Mouse (Mus musculus): ENCODE results near the gene Ptp4a2. TPM values are rescaled to one million over a fixed set of nuclear protein-coding genes. Genes with fewer than 3 reads are reported as not detected.

Gene Ptp4a2
- total RNA-seq, 1 experiment from 2014 or later, result 364 TPM

DNA sequence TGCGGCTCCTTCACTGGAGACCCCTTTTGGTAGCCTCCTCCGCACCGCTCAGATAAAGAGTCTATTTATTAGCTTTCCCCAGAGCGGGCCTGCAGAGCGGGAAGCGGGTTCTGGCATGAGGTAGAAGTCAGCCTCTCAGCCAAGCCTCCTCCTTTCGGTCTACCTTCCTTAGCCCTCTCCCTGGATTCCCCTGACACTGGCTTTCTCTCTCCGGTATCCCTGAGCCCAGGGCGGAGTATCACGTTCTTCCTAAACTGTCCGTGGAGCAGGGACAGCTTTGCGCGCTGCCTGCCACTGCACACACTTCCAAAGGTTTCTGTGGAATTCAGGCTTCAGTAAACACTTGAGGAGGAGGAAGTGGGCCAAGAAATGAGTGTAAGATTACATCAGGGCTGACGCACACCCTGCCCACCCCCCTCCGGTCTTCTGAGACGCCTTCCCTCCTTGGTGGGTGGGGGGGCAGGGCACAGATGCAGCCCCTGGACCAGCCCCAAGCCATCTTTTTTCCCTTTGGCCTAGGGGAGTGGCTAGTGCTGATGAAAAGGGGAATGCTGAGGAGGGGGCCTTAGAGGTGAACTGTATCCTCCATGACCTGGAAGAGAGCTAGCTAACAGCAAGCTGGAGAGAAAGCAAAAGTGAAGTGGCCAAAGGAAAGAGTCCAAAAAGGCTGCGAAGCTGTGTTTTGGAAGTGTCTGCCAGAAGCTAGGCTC is 15.7 kb upstream of the Ptp4a2 start:
- no peak for ATAC-seq (replicated peaks; ENCODE audit: low read depth, poor library complexity, severe bottlenecking)

DNA sequence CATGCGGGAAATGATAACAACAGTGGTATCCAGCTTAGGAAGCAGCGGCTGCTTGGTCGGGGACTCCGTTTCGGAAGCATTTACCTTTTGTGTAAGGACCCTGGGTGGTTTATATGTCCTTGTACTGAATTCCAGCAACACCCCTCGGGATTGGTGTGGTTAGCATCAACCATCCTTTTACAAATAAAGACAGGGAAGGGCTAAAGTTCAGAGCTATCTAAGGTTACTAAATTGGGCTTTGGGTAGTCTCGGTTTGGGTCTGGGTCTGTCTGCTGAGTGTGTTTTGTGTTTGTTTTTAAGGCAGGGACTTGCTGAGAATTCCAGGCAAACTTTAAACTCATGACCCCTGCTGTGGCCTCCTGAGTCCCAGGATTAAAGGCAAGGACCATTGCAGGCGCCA is 15.2 kb upstream of the Ptp4a2 start:
- ATAC-seq (replicated peaks; ENCODE audit: low read depth, poor library complexity, severe bottlenecking), result no peak

DNA sequence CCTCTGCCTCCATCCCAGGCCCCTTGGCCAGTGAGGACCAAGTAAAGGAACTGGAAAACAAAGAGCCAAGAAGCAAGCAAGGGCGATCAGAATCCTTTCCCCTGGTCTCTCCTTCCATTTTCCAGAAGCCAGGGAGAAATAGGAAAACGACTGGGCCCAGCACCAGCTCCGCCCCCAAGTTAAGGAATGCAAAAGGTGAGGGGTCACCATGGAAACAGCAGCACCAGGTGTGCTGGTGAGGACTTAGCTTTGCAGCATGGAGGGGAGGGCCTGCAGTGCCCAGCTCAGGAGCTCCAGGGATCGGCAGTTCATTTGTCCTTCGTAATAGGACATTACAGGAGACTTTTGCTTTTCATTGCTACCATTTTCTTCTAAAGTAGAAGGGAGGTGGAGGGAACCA is 13.0 kb upstream of the Ptp4a2 start:
- ATAC-seq (replicated peaks; ENCODE audit: low read depth, poor library complexity, severe bottlenecking), result no peak

DNA sequence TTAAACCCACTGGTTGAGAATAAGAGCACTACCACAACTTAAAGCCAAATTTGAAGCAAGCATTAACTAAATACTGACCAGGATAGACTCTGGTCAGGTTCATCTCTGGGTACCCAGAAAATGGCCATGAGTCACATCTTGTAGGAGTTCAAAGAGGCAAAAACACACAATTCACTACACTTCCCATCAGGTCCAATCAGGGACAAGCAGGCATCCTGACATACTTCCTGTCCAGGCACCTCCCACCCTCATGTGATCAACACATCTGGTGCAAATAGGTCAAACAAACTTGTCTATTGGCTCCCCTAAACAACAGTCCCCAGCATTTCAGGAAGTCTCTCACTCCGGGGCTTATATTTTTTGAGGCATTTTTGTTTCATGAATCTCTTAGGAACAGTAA is 7.7 kb upstream of the Ptp4a2 start:
- peak; percentile 85 for ATAC-seq (replicated peaks; ENCODE audit: low read depth, poor library complexity, severe bottlenecking)

DNA sequence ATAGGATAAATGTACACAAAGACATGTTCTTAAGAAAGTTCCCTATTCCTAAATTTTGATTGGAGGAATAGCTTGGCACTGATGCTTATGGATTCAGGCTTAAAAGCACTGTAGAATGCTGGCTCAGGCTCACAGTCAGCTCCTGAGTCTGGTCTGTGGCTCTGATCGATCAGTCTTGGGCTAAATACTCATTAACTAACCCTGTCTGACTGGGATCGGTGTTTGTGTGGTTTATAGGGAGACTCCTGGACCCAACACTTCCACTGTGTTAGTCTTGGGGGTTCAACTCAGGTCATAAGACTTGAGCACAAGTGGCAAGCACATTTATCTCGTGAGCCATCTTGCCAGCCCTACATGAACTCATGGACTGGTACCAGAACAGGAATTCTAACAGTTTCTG is 6.0 kb upstream of the Ptp4a2 start:
- ATAC-seq (replicated peaks; ENCODE audit: low read depth, poor library complexity, severe bottlenecking), result no peak

DNA sequence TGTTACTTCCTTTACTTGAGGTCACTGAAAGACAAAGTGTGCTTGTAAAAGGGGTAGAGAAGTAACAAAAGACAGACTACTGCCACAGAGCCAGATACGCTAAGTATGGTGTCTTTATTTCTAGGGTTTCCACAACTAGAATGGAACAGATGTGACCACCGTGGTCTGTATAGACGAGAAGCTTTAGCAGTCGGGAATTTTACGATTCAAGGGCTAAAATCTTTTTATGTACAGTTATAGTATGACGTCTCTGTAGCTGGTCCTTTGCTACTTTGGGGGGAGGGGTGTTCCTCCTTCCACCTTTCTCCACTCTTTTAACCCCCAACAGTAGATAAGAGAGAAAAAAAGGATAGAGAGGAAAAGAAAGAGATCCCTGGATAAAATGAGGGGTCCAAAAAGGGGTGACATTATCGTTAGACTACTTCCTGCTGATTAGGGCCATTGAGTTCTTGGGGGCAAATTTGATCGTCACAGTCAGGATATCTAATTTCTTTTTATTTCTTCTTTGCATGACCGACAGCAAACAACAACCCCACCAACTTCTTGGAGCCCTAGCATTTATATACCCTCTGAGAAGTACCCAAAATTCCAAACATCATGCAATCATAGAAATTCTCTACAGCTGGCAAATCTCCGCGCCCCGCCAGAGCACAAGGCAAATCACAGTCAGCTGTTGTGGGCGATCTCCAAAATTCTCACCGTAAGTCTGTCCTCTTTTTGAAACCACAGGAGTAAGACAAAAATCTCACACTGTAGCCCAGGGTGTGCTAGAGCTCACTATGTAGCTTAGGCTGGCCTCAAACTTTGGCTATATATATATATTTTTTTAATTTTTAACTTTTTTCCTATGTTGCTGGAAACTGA is 818 bp downstream of the Ptp4a2 start:
- ATAC-seq (replicated peaks; ENCODE audit: low read depth, poor library complexity, severe bottlenecking), result peak; percentile 31

DNA sequence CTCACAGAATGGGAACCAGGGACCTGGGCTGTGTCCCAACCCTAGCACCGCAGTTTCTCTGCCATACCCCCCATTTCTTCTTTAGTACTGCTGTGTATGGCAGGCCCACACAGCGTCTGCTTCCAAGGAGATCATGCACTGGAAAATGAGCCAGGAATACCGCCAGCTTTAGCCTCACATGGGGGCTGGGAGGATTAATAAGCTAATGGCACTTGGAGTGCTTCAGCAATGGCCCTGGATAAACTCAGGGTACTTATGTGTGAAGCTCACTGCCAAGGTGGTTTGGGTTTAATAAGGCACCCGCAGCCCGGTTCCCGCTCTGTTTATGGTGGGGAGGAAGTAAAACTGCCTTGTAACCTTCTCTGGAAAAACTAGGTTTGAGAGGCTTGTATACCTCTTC is 6.6 kb downstream of the Ptp4a2 start:
- no peak for ATAC-seq (replicated peaks; ENCODE audit: low read depth, poor library complexity, severe bottlenecking)

DNA sequence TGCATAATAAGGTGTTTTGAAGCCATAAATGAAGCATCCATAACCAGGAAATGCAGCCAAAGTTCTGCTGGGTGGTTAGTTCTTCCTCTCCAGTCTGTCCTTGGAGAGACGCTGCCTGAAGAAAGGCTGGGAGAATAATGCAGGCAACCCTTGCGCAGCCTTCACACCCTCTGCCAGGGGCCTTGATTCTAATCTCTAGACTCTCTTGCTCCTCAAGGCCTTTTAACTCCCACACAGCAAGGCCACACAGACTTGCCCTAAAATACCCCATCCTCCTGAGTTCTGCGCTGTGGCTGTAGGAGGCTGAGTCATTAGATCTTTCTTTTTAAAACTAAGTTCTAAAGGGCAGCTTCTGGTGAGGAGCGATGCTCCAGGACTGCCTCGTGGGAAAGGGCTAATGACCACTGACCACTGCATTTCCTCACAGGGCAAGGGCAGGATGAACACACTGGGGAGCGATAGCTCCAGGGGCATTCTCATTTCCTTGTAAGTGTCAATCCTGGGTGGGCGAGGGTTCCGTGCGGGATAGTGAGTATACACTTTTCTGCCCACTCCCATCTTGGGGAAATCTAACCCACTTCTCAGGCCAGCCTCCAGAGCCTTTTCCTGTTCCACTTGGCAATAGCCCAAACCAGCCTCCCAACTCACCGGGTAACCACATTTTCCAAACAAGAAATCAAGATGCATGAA is 7.6 kb downstream of the Ptp4a2 start:
- no peak for ATAC-seq (replicated peaks; ENCODE audit: low read depth, poor library complexity, severe bottlenecking)

DNA sequence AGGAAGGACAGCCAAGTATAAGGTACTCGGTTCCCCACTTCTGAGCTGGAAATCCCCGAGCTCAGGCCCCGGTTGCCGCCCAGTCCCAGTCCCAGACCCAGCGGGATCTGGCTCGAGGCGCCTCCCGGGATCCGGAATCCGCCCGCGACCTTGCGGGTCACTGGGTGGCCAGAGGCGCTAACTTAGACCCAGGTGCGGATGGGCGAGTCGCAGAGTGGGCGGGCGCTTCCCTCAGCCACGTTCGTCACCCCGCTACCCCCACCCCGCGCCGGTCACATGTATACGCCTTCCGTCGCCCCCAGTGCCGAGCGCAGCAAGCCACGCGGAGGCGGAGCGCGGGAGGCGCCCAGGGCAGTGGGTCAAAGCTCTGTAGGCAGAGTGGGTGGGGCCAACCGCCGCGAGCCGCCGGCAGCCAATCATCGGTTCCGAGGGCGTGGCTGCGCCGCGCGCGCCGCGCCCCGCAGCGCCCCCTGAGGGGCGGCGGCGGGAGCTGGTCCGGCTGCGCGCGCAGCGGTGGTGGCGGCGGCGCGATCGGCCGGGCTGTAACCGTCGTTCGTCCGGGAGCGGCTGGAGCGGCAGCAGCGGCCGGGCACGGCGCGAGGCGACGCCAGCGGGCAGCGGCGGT is 8.8 kb downstream of the Ptp4a2 start:
- ATAC-seq (replicated peaks; ENCODE audit: low read depth, poor library complexity, severe bottlenecking), result peak; percentile 91

DNA sequence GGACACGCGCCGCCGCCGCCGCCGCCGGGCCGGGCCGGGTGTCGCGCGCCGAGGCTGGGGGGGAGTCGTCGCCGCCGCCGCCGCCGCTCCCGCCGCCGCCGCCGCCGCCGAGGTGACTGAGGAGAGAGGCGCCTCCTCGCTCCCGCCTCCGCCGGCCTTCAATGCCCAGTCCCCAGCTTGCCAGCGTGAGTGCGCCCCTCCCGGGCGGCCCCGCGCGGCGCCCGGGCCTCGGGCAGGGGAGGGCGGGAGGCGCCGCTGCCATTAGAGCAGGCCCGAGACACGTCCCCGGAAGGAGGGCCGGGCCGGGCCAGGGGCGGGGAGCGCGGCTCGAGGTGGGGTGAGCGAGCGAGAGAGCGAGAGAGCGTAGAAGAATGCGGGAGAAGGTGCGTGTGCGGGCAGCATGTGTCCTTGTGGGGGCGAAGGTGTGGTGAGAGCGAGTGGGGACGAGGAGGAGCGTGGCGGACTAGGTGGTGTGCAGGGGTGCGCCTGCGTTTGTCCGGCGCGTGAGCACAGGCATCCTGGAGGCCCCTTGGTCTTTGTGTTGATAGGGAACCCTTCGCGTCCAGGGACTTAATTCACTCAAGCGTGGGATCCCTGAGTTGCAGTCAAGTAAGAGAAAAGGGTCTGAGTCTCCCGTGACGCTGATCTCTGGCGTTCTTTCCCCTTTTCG is 9.5 kb downstream of the Ptp4a2 start:
- ATAC-seq (replicated peaks; ENCODE audit: low read depth, poor library complexity, severe bottlenecking), result peak; percentile 24; the same call in 1 of the 2 replicates

DNA sequence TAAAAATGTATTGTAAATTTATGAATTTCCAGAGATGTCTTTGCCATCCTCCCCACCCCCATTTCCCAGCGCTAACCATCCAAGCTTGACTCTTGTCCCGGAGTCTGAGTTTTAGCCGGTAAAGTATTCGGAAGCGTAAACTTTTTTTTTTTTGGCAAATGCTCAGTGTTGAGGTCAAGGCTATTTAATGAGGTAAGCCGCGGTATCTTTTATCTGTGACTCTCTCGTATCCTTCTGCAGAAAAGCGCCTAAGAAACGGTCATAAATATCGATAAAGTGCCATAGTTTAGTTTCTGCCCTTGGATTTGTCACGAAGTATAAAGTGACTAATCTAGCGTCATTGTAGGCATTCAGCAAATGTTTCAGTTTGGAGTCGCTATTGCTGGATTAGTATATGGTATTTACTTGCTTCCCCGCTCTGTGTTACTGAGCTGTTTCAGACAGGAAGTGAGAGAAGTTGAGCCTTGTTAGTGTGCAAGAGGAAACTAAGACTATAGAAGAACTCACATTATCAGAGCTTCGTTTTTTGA is 10.1 kb downstream of the Ptp4a2 start:
- peak; percentile 33 for ATAC-seq (replicated peaks; ENCODE audit: low read depth, poor library complexity, severe bottlenecking)

DNA sequence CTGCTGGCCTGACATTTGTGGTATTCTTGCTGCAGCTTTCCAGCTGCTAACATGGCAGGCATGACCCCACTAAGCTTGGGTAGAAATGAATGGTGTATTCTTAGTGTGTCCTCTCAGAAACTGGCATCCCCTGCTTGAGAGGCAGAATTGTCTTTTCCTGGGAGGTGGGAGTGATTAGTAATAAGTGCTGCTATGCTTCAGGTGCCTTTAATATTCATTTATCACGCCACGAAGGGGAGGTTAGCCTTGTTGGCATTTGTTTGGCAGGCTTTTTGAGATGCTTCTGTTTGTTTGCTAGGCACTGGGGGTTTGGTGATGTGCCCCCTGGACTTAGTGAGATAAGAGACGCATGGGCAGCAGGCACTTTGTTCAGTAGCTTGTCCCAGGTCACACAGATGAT is 11.3 kb downstream of the Ptp4a2 start:
- no peak for ATAC-seq (replicated peaks; ENCODE audit: low read depth, poor library complexity, severe bottlenecking)

DNA sequence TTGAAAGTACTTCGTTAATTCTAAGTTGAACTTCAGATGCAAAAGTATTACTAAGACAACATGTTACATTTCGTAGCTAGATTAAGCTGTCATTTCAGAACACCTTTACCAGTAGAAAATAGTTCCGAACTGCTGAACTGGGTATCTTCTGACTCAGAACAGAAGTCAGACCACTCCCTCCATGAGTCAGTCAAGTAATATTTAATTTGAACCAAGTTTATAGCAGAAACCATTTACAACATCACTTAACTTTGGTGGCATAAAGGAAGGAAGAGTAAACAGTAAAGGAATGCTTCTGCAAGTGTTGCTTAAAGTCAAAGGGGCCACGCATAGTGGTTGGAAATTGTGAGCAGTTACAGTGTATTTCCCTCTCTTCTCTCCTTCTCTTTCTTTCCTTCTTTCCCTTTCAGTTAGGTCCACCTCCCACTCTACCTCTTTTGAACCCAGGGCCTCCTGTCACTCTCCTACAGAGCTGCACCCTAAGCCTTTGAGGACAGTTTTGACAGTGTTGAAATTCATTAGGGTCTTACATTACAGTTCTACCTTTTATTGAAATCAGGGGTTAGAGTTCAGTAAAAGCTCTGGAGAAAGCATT is 12.3 kb downstream of the Ptp4a2 start:
- ATAC-seq (replicated peaks; ENCODE audit: low read depth, poor library complexity, severe bottlenecking), result no peak

DNA sequence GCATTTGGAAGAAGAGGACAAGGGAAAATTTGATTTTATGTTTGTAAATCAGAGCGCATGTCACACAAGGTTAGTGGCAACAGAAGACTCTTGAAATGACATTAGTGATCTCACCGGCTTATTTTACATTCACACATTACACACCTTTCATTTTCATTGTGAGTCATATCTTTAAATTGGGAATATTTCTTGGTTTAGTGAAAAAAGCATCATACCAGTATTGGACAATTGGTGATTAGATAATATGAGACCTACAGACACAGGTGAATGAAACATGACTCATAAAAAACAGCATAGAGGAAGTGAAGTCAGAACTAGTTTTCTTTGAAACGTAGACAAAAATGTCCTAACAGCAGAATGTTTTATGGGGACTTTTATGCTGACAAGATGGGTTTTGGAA is 16.6 kb downstream of the Ptp4a2 start:
- ATAC-seq (replicated peaks; ENCODE audit: low read depth, poor library complexity, severe bottlenecking), result no peak

DNA sequence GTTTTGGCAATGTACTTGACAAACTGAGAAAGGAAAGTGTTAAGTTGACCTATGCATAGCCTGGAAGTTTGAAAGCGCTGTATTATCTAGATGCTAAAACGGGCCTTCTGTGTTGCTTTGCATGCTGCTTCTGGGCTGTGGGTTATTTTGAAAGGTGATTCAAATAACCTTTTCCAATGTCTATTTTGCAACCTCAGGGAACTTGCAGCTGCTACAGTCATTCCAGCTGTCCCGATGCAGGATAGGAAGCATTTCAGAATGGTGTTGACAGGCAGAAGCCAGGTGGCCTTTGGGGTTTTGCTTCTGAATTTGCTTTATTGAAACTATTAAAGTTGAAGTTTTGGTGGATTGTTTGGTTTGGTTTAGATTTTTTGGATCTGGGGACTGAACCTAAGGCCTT is 17.1 kb downstream of the Ptp4a2 start:
- no peak for ATAC-seq (replicated peaks; ENCODE audit: low read depth, poor library complexity, severe bottlenecking)

DNA sequence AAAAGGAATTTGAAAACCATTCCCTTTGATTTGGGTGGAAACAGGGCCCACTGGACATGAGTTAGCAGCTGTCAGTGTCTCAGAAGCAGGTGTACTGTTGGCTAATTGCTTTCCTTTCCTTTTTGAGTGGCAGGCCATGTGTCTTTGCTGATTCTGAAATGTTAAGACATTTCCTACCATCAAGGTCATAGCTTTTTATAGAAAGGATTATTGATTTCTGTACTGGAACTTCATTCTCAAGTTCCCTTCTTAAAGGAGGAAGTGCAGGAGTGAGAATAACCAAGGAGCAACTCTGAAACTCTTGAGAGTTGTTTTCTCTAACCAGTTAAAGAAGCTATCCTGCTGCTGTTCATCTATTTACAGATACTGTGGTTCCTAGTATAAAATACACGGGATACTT is 18.8 kb downstream of the Ptp4a2 start:
- ATAC-seq (replicated peaks; ENCODE audit: low read depth, poor library complexity, severe bottlenecking), result peak; percentile 40; the same call in 1 of the 2 replicates

DNA sequence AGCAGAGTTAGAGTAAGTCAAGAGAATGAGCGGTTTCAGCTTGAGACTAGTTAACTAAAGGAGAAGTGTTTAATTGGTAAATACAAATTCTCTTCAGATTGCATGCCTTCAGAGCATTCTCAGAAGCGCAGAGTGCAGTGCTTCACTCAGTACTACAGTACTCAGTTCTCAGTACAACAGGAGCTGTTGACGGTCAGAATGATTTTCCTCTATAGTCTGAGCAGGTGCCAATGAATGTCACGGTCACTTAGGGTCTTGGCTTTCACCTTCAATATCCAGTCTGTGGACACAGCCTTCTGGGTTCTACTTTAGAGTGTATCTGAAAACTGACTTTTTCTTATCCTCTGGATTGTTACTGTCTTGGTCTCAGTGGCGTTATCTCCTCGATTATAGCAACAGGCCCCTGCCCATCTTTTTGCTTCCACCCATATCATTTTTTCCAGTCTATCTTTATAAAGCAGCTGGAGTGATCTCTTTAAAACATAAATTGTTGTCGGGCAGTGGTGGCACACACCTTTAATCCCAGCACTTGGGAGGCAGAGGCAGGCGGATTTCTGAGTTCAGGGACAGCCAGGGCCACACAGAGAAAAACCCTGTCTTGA is 19.4 kb downstream of the Ptp4a2 start:
- 0 out of 2 replicates have a peak, but pooled peaks have one; percentile 13 for ATAC-seq (replicated peaks; ENCODE audit: low read depth, poor library complexity, severe bottlenecking)

DNA sequence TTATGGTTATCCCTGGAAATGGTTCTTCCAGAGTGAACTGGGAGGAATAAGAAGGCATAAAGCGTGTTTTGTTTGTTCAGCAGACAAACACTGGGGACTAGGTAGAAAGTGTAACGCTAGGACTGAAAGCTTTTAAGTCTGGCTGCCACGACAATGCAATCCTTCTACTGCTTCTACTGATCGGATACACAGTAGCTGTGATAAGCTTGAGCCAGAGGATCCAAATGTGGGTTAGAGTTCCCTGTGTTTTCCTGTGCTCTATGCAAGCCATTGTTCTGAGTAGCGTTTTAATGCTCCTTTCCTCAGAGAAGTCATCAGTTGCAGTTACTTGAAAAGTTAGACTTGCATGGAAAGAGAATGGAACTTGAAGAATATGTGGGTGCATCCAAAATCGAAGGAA is 23.6 kb downstream of the Ptp4a2 start:
- ATAC-seq (replicated peaks; ENCODE audit: low read depth, poor library complexity, severe bottlenecking), result no peak

DNA sequence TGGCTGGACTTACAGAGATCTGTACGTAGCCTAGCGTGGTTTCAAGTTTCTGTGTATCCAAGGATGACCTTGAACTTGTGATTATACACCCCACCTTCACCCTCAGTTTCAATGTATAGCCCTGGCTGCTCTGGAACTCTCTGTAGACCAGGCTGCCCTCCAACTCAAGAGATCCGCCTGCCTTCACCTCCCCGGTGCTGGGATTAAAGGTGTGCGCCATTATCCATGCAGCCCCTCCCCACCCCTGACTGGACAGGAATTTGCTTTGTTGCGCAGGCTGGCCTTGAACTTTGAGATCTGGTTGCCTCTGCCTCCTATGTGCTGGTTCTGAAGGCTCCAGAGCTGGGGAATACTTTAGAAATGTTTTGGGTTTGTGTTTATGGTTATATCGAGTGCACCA is 24.3 kb downstream of the Ptp4a2 start:
- ATAC-seq (replicated peaks; ENCODE audit: low read depth, poor library complexity, severe bottlenecking), result no peak
